Mouse (Mus musculus): ENCODE measurements around the gene Hap1. TPM values are rescaled to one million over a fixed set of nuclear protein-coding genes. Genes with fewer than 3 reads are reported as not detected.
A peak's percentile ranks its signal among the peaks of the same experiment; 100 is the strongest.
"Not testable (repeated sequence)": the region's sequence is repeated elsewhere in the genome, so short reads cannot be mapped to it uniquely, and the experiment has no call there.

The Hap1 gene
- polyA plus RNA-seq, 1 experiment = 1.0 TPM

DNA sequence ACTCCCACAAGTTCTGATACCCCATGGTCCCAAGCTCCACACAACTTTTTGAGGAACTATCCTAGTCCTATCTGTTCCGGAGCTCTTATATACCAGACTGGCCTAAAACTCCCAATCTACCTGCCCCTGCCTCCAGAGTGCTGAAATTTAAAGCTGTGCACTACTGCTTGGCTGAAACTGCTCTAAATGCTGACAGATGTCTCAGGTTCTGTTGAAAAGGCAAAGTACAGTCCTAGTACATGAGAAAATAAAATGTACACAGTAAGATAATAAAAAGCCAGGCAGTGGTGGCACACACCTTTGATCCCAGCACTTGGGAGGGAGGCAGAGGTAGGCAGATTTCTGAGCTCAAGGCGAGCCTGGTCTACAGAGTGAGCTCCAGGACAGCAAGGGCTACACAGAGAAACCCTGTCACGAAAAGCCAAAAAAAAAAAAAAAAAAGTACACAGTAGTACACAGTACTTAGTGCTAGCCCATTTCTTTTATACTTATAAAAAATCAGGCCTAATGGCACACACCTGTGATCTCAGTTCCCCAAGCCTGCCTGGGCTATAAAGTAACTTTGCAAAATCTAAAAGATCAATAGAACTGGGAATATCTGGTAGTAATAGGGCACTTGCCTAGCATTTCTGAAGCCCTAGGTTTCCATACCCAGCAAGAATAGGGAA is 33.2 kb downstream of the Hap1 start:
- Histone ChIP-seq H3K4me3 (peak overlapping the region; percentile 95), H3K27me3 (ENCODE audit: control insufficient read depth, insufficient read depth, insufficient read length) (no peaks in the 10 kb centered on the region), H3K4me2 (ENCODE audit: low read depth) (peak overlapping the region; percentile 97), H3K36me3 (ENCODE audit: control insufficient read depth, insufficient read depth) (peaks cover 26% of the 10 kb centered on the region), H3ac (ENCODE audit: control insufficient read depth, insufficient read length) (no peak overlapping the region), H3K79me2 (ENCODE audit: control insufficient read depth, insufficient read depth) (peaks cover 9% of the 10 kb centered on the region)
- TF ChIP-seq MAX (IDR thresholded peaks at IDR 0.05; ENCODE audit: low read depth) (no peak), POLR2A (IDR thresholded peaks at IDR 0.05; ENCODE audit: insufficient read length, low read depth) (no peak)

DNA sequence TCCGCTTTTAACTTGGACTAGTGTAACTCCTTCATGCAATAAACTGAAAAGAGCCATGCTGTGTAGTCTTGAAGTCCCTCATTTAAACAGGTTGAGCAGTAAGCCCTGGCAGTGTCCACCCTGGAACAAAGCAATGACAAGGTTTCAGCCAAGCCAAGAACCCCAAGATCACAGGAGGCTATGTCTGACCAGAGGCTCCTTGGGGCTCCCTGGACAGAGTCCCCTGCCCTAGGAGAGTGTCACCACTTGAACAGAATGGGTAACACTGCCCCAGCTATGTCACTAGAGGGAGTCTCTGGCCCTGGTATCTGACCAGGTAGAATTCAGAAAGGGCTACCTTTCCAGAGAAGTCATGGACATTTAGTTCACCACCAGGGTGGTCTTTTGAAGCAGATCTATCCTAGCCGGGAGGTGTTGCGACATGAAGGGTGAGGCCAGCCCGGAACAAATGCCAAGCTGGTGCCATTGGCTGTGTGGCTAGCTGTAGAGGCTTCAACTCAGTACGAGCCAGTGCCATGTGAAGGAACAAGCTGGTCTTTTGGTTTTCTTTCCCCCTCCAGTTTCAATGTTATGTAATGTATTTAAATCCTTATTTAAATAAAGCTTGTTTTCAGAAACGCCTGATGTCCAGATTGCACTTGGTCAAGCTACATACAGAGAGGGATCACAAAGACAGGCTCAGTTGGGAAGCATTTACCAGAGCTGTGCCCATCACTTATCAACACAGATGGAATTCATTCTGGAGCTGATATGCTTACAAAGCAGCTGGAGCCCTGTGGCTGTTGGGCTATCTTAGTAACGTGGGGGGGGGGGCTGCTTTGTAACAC is 34.2 kb downstream of the Hap1 start:
- Histone ChIP-seq H3K4me2 (ENCODE audit: low read depth) (peak overlapping the region; percentile 97), H3K4me3 (peak overlapping the region; percentile 95), H3ac (ENCODE audit: control insufficient read depth, insufficient read length) (peak overlapping the region; percentile 67), H3K36me3 (ENCODE audit: control insufficient read depth, insufficient read depth) (peaks cover 26% of the 10 kb centered on the region)
- H3K27me3 ChIP-seq (ENCODE audit: control insufficient read depth, insufficient read depth, insufficient read length); H3K79me2 ChIP-seq (ENCODE audit: control insufficient read depth, insufficient read depth): not testable (repeated sequence)
- TF ChIP-seq POLR2A (IDR thresholded peaks at IDR 0.05; ENCODE audit: insufficient read length, low read depth) (peak; percentile 48), POLR2AphosphoS2 (IDR thresholded peaks at IDR 0.05; ENCODE audit: insufficient read length, low read depth) (peak; percentile 79), CEBPB (IDR thresholded peaks at IDR 0.05; ENCODE audit: insufficient read depth, poor library complexity, severe bottlenecking) (0 out of 2 replicates have a peak, but pooled peaks have one; percentile 39)

- H3K27me3 ChIP-seq (ENCODE audit: control insufficient read depth, insufficient read depth, insufficient read length); H3K79me2 ChIP-seq (ENCODE audit: control insufficient read depth, insufficient read depth): not testable (repeated sequence)
- Histone ChIP-seq H3ac (ENCODE audit: control insufficient read depth, insufficient read length) (peak overlapping the region; percentile 67), H3K36me3 (ENCODE audit: control insufficient read depth, insufficient read depth) (peaks cover 26% of the 10 kb centered on the region), H3K4me3 (peak overlapping the region; percentile 95), H3K4me2 (ENCODE audit: low read depth) (peak overlapping the region; percentile 97)
These were observed 35.1 kb downstream of the Hap1 start for GRCm38 (mm10) chr11:100320701-100321410.

GRCm38 (mm10) chr11:100320172-100320630 is 35.7 kb downstream of the Hap1 start:
- Histone ChIP-seq H3K36me3 (ENCODE audit: control insufficient read depth, insufficient read depth) (peaks cover 26% of the 10 kb centered on the region), H3K27me3 (ENCODE audit: control insufficient read depth, insufficient read depth, insufficient read length) (peaks cover 3% of the 10 kb centered on the region), H3K79me2 (ENCODE audit: control insufficient read depth, insufficient read depth) (peaks cover 9% of the 10 kb centered on the region), H3ac (ENCODE audit: control insufficient read depth, insufficient read length) (peak overlapping the region; percentile 67), H3K4me3 (peak overlapping the region; percentile 95), H3K4me2 (ENCODE audit: low read depth) (peak overlapping the region; percentile 97)
- TF ChIP-seq SRF (IDR thresholded peaks at IDR 0.05; ENCODE audit: control insufficient read depth, insufficient read length, low read depth) = peak; percentile 69
- peak in 1 of 3 experiments; percentile 5 for TF ChIP-seq MYOG (IDR thresholded peaks at IDR 0.05; ENCODE audit: control insufficient read depth in 1 of 3, insufficient read depth in 1 of 3, insufficient read length in 2 of 3, low read depth in 2 of 3)
- TF ChIP-seq MYOD1 (IDR thresholded peaks at IDR 0.05; ENCODE audit: control insufficient read depth in 1 of 3, insufficient read length in 2 of 3, low read depth in 2 of 3) = no peak
- TF ChIP-seq REST (IDR thresholded peaks at IDR 0.05; ENCODE audit: insufficient read depth, insufficient read length) = no peak
- TF ChIP-seq TCF12 (IDR thresholded peaks at IDR 0.05; ENCODE audit: insufficient read depth, poor library complexity, severe bottlenecking) = no peak
- TF ChIP-seq POLR2AphosphoS2 (IDR thresholded peaks at IDR 0.05; ENCODE audit: insufficient read length, low read depth) = peak; percentile 98
- peak; percentile 88 for TF ChIP-seq POLR2A (IDR thresholded peaks at IDR 0.05; ENCODE audit: insufficient read length, low read depth)
- peak; percentile 64 for TF ChIP-seq E2F4 (IDR thresholded peaks at IDR 0.05; ENCODE audit: insufficient read depth)
- TF ChIP-seq TCF3 (IDR thresholded peaks at IDR 0.05; ENCODE audit: insufficient read length, low read depth) = no peak
- TF ChIP-seq USF1 (IDR thresholded peaks at IDR 0.05; ENCODE audit: low read depth) = peak; percentile 98
- TF ChIP-seq MAX (IDR thresholded peaks at IDR 0.05; ENCODE audit: low read depth) = peak; percentile 63
- TF ChIP-seq CEBPB (IDR thresholded peaks at IDR 0.05; ENCODE audit: insufficient read depth, poor library complexity, severe bottlenecking) = peak; percentile 80

- Histone ChIP-seq H3K4me3 (peak within 1 kb of the TSS; percentile 95), H3K79me2 (ENCODE audit: control insufficient read depth, insufficient read depth) (peaks cover 9% of the 10 kb centered on the region), H3K27me3 (ENCODE audit: control insufficient read depth, insufficient read depth, insufficient read length) (peaks cover 4% of the 10 kb centered on the region), H3K36me3 (ENCODE audit: control insufficient read depth, insufficient read depth) (peaks cover 26% of the 10 kb centered on the region), H3K4me2 (ENCODE audit: low read depth) (peak within 1 kb of the TSS; percentile 97), H3ac (ENCODE audit: control insufficient read depth, insufficient read length) (peak within 1 kb of the TSS; percentile 67)
- TF ChIP-seq SRF (IDR thresholded peaks at IDR 0.05; ENCODE audit: control insufficient read depth, insufficient read length, low read depth) = peak; percentile 75
- TF ChIP-seq CEBPB (IDR thresholded peaks at IDR 0.05; ENCODE audit: insufficient read depth, poor library complexity, severe bottlenecking) = no peak
- peak; percentile 68 for TF ChIP-seq POLR2AphosphoS2 (IDR thresholded peaks at IDR 0.05; ENCODE audit: insufficient read length, low read depth)
- TF ChIP-seq MYOD1 (IDR thresholded peaks at IDR 0.05; ENCODE audit: control insufficient read depth in 1 of 3, insufficient read length in 2 of 3, low read depth in 2 of 3) = no peak
- TF ChIP-seq TCF3 (IDR thresholded peaks at IDR 0.05; ENCODE audit: insufficient read length, low read depth) = no peak
- no peak for TF ChIP-seq MYOG (IDR thresholded peaks at IDR 0.05; ENCODE audit: control insufficient read depth in 1 of 3, insufficient read depth in 1 of 3, insufficient read length in 2 of 3, low read depth in 2 of 3)
These were observed 36.3 kb downstream of the Hap1 start, which contains the start of gene Eif1 for GRCm38 (mm10) chr11:100319492-100320171. Gene Eif1, plus strand, starts transcription at chr11:100319885.
